Mouse (Mus musculus) lung, embryonic 16.5 days (tissue): ENCODE data around the gene Zfp36l2. TPM values are rescaled to one million over a fixed set of nuclear protein-coding genes. Genes with fewer than 3 reads are reported as not detected.
"Not testable (repeated sequence)": the region's sequence is repeated elsewhere in the genome, so short reads cannot be mapped to it uniquely, and the experiment has no call there.

ENCODE experiments used
- ATAC-seq: fragments of 200-750 bp; cut with Nextera tagmentation; 2 replicates; pipeline ENCODE4 v1.8.0; 2017; ENCODE audit warnings: low read depth, mild to moderate bottlenecking, moderate library complexity
- H3K27ac ChIP-seq: fragments of 300-500 bp; sonication (generic); 2 replicates; pipeline ENCODE4 v1.5.1; 2014; ENCODE audit warnings: mild to moderate bottlenecking, control low read depth, low read length
- H3K27me3 ChIP-seq: fragments of 300-500 bp; sonication (generic); 2 replicates; pipeline ENCODE4 v1.6.1; 2014; ENCODE audit warnings: low read depth, low read length, mixed read lengths; ENCODE audit not compliant: control insufficient read depth, insufficient read depth
- H3K36me3 ChIP-seq: fragments of 300-500 bp; sonication (generic); 2 replicates; pipeline ENCODE4 v1.6.1; 2014; ENCODE audit warnings: low read length; ENCODE audit not compliant: control insufficient read depth, insufficient read depth
- H3K4me1 ChIP-seq: fragments of 300-500 bp; sonication (generic); replicated peaks from 2 replicates; pipeline ENCODE4 v1.6.1; 2014; ENCODE audit warnings: low read length, mixed read lengths; ENCODE audit not compliant: control insufficient read depth, insufficient read depth
- H3K4me2 ChIP-seq: fragments of 300-500 bp; sonication (generic); 2 replicates; pipeline ENCODE4 v1.6.1; 2014; ENCODE audit warnings: low read depth, low read length, control low read depth
- H3K4me3 ChIP-seq: fragments of 300-500 bp; sonication (generic); 2 replicates; pipeline ENCODE4 v1.5.1; 2014; ENCODE audit warnings: mild to moderate bottlenecking, low read length, control low read depth
- H3K9ac ChIP-seq: fragments of 300-500 bp; sonication (generic); 2 replicates; pipeline ENCODE4 v1.6.1; 2014; ENCODE audit warnings: low read length, control low read depth
- H3K9me3 ChIP-seq: fragments of 300-500 bp; sonication (generic); 2 replicates; pipeline ENCODE4 v1.6.1; 2016; ENCODE audit warnings: low read length; ENCODE audit not compliant: control insufficient read depth
- WGBS: fragments of 180-500 bp; shearing (Covaris S2); extraction: QIAGEN DNeasy Blood & Tissue Kit; methylation state at CpG from one replicate; pipeline ENCODE4 v1.1.7; 2014; 5-methylcytosine and 5-hydroxymethylcytosine counted together
- polyA plus RNA-seq: library from polyadenylated mRNA; unstranded; fragments of >200 nt; fragmentation: Nextera tagmentation; extraction: Ambion mirVana; gene quantifications from 2 replicates; pipeline ENCODE4 v1.2.1, GENCODE M21; 2015

The Zfp36l2 gene
- polyA plus RNA-seq, 1 experiment from 2014 or later: 10.1 TPM

GRCm38 (mm10) chr17:84224217-84224887, 36.6 kb upstream of the Zfp36l2 start:
- Histone ChIP-seq H3K4me2 (no peak overlapping the region), H3K4me1 (no peaks in the 10 kb centered on the region), H3K27me3 (no peaks in the 10 kb centered on the region), H3K9ac (no peak overlapping the region), H3K4me3 (no peak overlapping the region), H3K9me3 (no peaks in the 10 kb centered on the region), H3K27ac (no peak overlapping the region), H3K36me3 (peaks cover 12% of the 10 kb centered on the region)
- 60% methylated on average over 15 of the region's 15 CpGs for WGBS
- ATAC-seq: no peak

- 100% methylated on average over 2 of the region's 2 CpGs for WGBS
- H3K4me3 ChIP-seq, H3K27ac ChIP-seq, H3K9me3 ChIP-seq, H3K27me3 ChIP-seq, ATAC-seq, H3K4me1 ChIP-seq, H3K4me2 ChIP-seq, H3K9ac ChIP-seq: not testable (repeated sequence)
- H3K36me3 ChIP-seq: peaks cover 16% of the 10 kb centered on the region
These were observed 31.1 kb upstream of the Zfp36l2 start for GRCm38 (mm10) chr17:84218841-84219240.

- H3K36me3 ChIP-seq: peaks cover 16% of the 10 kb centered on the region
- no peak overlapping the region for H3K4me3 ChIP-seq
- H3K4me2 ChIP-seq: no peak overlapping the region
- H3K27me3 ChIP-seq: no peaks in the 10 kb centered on the region
- ATAC-seq: no peak
- no peaks in the 10 kb centered on the region; the same call in 1 of the 2 replicates for H3K4me1 ChIP-seq
- H3K27ac ChIP-seq: no peak overlapping the region
- no peak overlapping the region for H3K9ac ChIP-seq
- no peaks in the 10 kb centered on the region for H3K9me3 ChIP-seq
- 78% methylated on average over 3 of the region's 3 CpGs for WGBS
These were observed 29.9 kb upstream of the Zfp36l2 start for GRCm38 (mm10) chr17:84217696-84218095.

GRCm38 (mm10) chr17:84215264-84215960, 27.7 kb upstream of the Zfp36l2 start:
- no peak overlapping the region for H3K4me2 ChIP-seq

GRCm38 (mm10) chr17:84213464-84213863, 25.7 kb upstream of the Zfp36l2 start:
- no peak for ATAC-seq
- H3K4me1 ChIP-seq: no peaks in the 10 kb centered on the region; the same call in 1 of the 2 replicates
- no peak overlapping the region for H3K27ac ChIP-seq
- no peaks in the 10 kb centered on the region; the same call in 1 of the 2 replicates for H3K36me3 ChIP-seq
- H3K4me2 ChIP-seq: no peak overlapping the region
- 65% methylated on average over 3 of the region's 3 CpGs for WGBS
- H3K27me3 ChIP-seq: no peaks in the 10 kb centered on the region
- H3K9me3 ChIP-seq: no peaks in the 10 kb centered on the region
- no peak overlapping the region for H3K4me3 ChIP-seq
- H3K9ac ChIP-seq: no peak overlapping the region

More at GRCm38 (mm10) chr17:84215264-84215960, 27.7 kb upstream of the Zfp36l2 start:
- no peaks in the 10 kb centered on the region for H3K27me3 ChIP-seq
- 60% methylated on average over 6 of the region's 6 CpGs for WGBS
- H3K4me3 ChIP-seq: no peak overlapping the region
- no peak overlapping the region for H3K9ac ChIP-seq
- ATAC-seq: no peak
- H3K9me3 ChIP-seq: no peaks in the 10 kb centered on the region
- no peaks in the 10 kb centered on the region; the same call in 1 of the 2 replicates for H3K4me1 ChIP-seq
- H3K27ac ChIP-seq: peak overlapping the region; percentile 14; the same call in 1 of the 2 replicates
- peaks cover 5% of the 10 kb centered on the region for H3K36me3 ChIP-seq

GRCm38 (mm10) chr17:84207611-84208010, 19.9 kb upstream of the Zfp36l2 start:
- no peak overlapping the region for H3K27ac ChIP-seq
- no peak for ATAC-seq
- no peaks in the 10 kb centered on the region for H3K4me1 ChIP-seq
- WGBS: 83% methylated on average over 3 of the region's 3 CpGs
- H3K4me3 ChIP-seq: no peak overlapping the region
- no peaks in the 10 kb centered on the region for H3K27me3 ChIP-seq
- no peak overlapping the region for H3K9ac ChIP-seq
- no peaks in the 10 kb centered on the region for H3K9me3 ChIP-seq
- H3K4me2 ChIP-seq: no peak overlapping the region
- peaks cover 2% of the 10 kb centered on the region for H3K36me3 ChIP-seq

- no peaks in the 10 kb centered on the region for H3K4me1 ChIP-seq
- no peak overlapping the region for H3K4me3 ChIP-seq
- H3K9ac ChIP-seq: no peak overlapping the region
- no peak for ATAC-seq
- peaks cover 2% of the 10 kb centered on the region for H3K36me3 ChIP-seq
- 74% methylated on average over 3 of the region's 3 CpGs for WGBS
- no peaks in the 10 kb centered on the region for H3K9me3 ChIP-seq
- H3K27me3 ChIP-seq: no peaks in the 10 kb centered on the region
- H3K27ac ChIP-seq: no peak overlapping the region
- no peak overlapping the region for H3K4me2 ChIP-seq
These were observed 18.5 kb upstream of the Zfp36l2 start for GRCm38 (mm10) chr17:84206239-84206638.

- WGBS: 64% methylated on average over 5 of the region's 5 CpGs
- Histone ChIP-seq H3K4me2 (no peak overlapping the region), H3K9me3 (no peaks in the 10 kb centered on the region), H3K9ac (no peak overlapping the region), H3K4me3 (no peak overlapping the region), H3K27ac (no peak overlapping the region), H3K27me3 (no peaks in the 10 kb centered on the region), H3K4me1 (no peaks in the 10 kb centered on the region), H3K36me3 (peaks cover 4% of the 10 kb centered on the region)
- no peak for ATAC-seq
These were observed 17.2 kb upstream of the Zfp36l2 start for GRCm38 (mm10) chr17:84204962-84205361.

- no peaks in the 10 kb centered on the region for H3K9me3 ChIP-seq
- no peak overlapping the region for H3K4me2 ChIP-seq
- ATAC-seq: 0 out of 2 replicates have a peak, but pooled peaks have one; percentile 23
- 70% methylated on average over 7 of the region's 7 CpGs for WGBS
- no peaks in the 10 kb centered on the region for H3K27me3 ChIP-seq
- H3K4me3 ChIP-seq: no peak overlapping the region
- H3K27ac ChIP-seq: no peak overlapping the region
- no peak overlapping the region for H3K9ac ChIP-seq
- no peaks in the 10 kb centered on the region for H3K4me1 ChIP-seq
- peaks cover 4% of the 10 kb centered on the region for H3K36me3 ChIP-seq
These were observed 15.6 kb upstream of the Zfp36l2 start for GRCm38 (mm10) chr17:84203340-84203739.
